Mouse (Mus musculus) T-helper 2 cell (primary cell): ENCODE results near the gene Ciao1.
"Not testable (repeated sequence)": the region's sequence is repeated elsewhere in the genome, so short reads cannot be mapped to it uniquely, and the experiment has no call there.

Experiments
- in situ Hi-C: fragments of 300-600 bp; cut with MboI, MseI; formaldehyde crosslinking; loops from one replicate; pipeline ENCODE4 v1.15.1; 2025; ENCODE audit warnings: high pct_unique_total_duplicates

Gene Ciao1

DNA sequence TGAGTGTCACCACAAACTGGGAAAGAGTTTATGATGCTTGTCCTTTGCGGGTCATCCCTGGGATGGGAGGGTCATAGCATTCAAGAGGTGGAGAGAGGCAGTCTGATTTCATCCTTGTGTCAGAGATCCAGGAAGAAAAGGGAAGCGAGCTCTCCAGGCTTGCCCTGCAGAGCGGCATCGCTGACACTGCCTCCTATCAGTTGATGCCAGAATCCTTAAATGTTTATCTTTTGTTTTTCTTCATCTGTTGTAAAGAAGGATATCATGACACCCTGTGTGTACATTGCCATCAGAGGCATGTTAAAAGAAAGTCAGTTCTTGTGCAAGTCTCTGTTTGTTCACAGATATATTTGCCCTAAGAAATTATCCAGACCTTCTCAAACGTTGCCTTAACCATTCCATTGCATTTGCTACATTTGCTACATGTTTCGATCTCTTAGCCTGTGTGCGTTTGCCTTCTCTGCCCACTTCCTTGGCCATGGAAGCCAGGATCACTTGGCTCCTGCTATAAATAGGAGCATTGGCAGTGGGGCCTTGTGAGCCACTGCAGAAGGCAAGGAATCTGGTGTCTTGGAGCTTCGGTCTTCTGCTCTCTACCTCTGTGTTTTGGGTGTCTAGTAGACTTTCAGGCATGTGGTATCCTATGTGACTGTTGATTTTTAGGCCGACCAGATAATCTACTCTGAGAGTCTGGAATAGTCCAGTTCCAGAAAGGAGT is 2.8 kb upstream of the Ciao1 start:
- in situ Hi-C loops = loop anchor here (5.0 kb wide), 1 partner anchor 92 kb away; no protein-coding TSS in a partner anchor

DNA sequence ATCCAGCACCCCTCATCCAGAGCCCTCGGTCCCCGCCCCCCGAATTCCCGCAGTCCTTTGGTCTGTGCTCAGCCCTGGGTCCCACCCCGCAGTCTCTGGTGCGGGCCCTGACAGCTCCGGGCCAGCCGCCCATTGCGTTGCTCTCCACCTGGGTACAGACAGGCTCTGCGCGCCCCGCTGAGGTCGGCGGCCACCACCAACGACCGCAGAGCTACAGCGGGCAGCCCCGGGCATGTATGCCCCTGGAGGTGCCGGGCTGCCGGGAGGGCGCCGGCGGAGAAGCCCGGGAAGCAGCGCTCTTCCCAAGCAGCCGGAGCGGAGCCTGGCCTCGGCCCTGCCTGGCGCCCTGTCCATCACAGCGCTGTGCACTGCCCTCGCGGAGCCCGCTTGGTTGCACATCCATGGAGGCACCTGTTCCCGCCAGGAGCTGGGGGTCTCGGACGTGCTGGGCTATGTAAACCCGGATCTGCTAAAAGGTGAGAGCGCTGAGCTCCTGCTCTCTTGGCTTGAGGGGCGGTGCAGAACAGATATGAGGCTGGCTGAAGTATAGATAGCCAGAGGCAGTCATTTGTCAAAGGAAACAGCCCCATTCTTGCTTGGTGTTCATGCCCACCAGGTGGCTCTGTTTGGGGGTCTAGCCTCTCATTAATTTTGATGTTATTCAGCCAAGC is 853 bp upstream of the Ciao1 start:
- in situ Hi-C loops = loop anchor here (5.0 to 25.0 kb wide), 2 partner anchors 36 to 1414 kb away; no protein-coding TSS in a partner anchor

- in situ Hi-C loops = loop anchor here (25.0 kb wide), 1 partner anchor 1422 kb away; no protein-coding TSS in a partner anchor
Measured at GRCm38 (mm10) chr2:127240065-127240464, 7.6 kb downstream of the Ciao1 start.

- in situ Hi-C loops = loop anchor here (25.0 kb wide), 1 partner anchor 1424 kb away; no protein-coding TSS in a partner anchor
Measured at GRCm38 (mm10) chr2:127237897-127238610, 9.6 kb downstream of the Ciao1 start.

GRCm38 (mm10) chr2:127225261-127225660 is 22.4 kb downstream of the Ciao1 start:
- in situ Hi-C loops = loop anchor here (25.0 kb wide), 1 partner anchor 1437 kb away; no protein-coding TSS in a partner anchor

DNA sequence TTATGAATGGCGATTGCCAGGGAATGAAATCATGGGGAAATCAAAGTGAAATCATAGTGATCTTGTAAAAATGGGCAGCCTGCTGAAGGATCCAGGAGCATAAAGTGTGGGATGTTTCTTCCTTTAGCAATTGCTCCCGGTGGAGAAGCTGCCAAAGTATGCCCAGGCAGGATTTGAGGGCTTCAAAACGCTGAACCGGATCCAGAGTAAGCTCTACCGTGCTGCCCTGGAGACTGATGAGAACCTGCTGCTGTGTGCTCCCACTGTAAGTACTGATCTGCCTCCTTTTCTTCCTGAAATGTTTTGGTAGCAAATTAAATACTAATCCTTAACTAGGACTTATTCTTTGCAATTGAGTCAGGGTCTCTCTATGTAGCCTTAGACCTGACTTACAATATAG is 29.9 kb downstream of the Ciao1 start:
- in situ Hi-C loops = no loop called here

- in situ Hi-C loops = loop anchor here (5.0 kb wide), 1 partner anchor 37 kb away; the partner anchor contains the start of genes Ciao1 and Tmem127
Measured at GRCm38 (mm10) chr2:127210701-127211100, 36.9 kb downstream of the Ciao1 start.

- in situ Hi-C loops = no loop called here
Measured at GRCm38 (mm10) chr2:127208452-127208769, 39.2 kb downstream of the Ciao1 start.

- in situ Hi-C loops = no loop called here
Measured at GRCm38 (mm10) chr2:127207547-127208451, 39.8 kb downstream of the Ciao1 start, which contains the start of the genes 1810024B03Rik and Snrnp200. 1810024B03Rik (minus strand) TSS chr2:127208280. Snrnp200 (plus strand) TSS chr2:127208386.

- in situ Hi-C loops = no loop called here
Measured at GRCm38 (mm10) chr2:127206916-127207315, 40.7 kb downstream of the Ciao1 start.

DNA sequence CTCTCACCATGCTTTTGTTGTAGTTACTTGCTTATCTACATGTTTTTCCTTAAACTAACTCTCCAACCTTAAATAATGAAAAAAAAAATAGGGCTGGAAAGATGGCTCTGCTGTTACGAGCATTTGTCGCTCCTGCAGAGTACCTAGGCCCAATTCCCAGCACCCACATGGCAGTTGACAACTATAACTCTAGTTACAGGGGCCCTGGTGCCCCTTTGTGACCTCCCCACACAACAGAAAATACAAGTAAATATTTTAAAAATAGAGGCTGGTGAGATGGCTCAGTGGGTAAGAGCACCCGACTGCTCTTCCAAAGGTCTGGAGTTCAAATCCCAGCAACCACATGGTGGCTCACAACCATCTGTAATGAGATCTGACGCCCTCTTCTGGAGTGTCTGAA is 41.7 kb downstream of the Ciao1 start:
- in situ Hi-C loops = not testable (repeated sequence)

- in situ Hi-C loops = loop anchor here (5.0 kb wide), 1 partner anchor 38 kb away; no protein-coding TSS in a partner anchor
Measured at GRCm38 (mm10) chr2:127204932-127205331, 42.7 kb downstream of the Ciao1 start.
